Mouse (Mus musculus) heart, postnatal 0 days (tissue): ENCODE measurements at regions not wholly inside any gene's neighbourhood (a gene's known extent, or its start where the extent isn't known, plus 50 kb on each side); places are given as distances from the start of the nearest gene placed in this dataset.

Source experiments
- ATAC-seq: fragments of 200-750 bp; cut with Nextera tagmentation; 2 replicates; pipeline ENCODE4 v1.8.0; 2017; ENCODE audit warnings: low read depth, moderate number of reproducible peaks, moderate library complexity; ENCODE audit not compliant: insufficient read depth
- DNase-seq: peaks from one replicate; pipeline ENCODE4 v3.0.0-alpha.2; 2016; ENCODE audit warnings: low spot score
- H3K27ac ChIP-seq: fragments of 300-500 bp; sonication (generic); 2 replicates; pipeline ENCODE4 v1.5.1; 2014; ENCODE audit warnings: low read depth, mild to moderate bottlenecking
- H3K27me3 ChIP-seq: fragments of 300-500 bp; sonication (generic); 2 replicates; pipeline ENCODE4 v1.6.1; 2014; ENCODE audit warnings: low read length, mixed read lengths; ENCODE audit not compliant: control insufficient read depth, insufficient read depth
- H3K36me3 ChIP-seq: fragments of 300-500 bp; sonication (generic); replicated peaks from 2 replicates; pipeline ENCODE4 v1.6.1; 2014; ENCODE audit warnings: low read length, mixed read lengths; ENCODE audit not compliant: control insufficient read depth, insufficient read depth
- H3K4me1 ChIP-seq: fragments of 300-500 bp; sonication (generic); 2 replicates; pipeline ENCODE4 v1.6.1; 2014; ENCODE audit warnings: antibody characterized with exemption; ENCODE audit not compliant: control insufficient read depth, insufficient read depth
- H3K4me2 ChIP-seq: fragments of 300-500 bp; sonication (generic); 2 replicates; pipeline ENCODE4 v1.6.1; 2014; ENCODE audit warnings: low read depth, mild to moderate bottlenecking, low read length, moderate library complexity
- H3K4me3 ChIP-seq: fragments of 300-500 bp; sonication (generic); 2 replicates; pipeline ENCODE4 v1.5.1; 2014; ENCODE audit warnings: low read depth, low read length
- H3K9ac ChIP-seq: fragments of 300-500 bp; sonication (generic); replicated peaks from 2 replicates; pipeline ENCODE4 v1.6.1; 2014; ENCODE audit warnings: low read depth, low read length, mixed read lengths
- H3K9me3 ChIP-seq: fragments of 300-500 bp; sonication (generic); replicated peaks from 2 replicates; pipeline ENCODE4 v1.6.1; 2016; ENCODE audit warnings: low read length; ENCODE audit not compliant: control insufficient read depth
- CTCF ChIP-seq: IDR thresholded peaks from 2 replicates; pipeline ENCODE4 v1.5.1; 2016; ENCODE audit warnings: antibody characterized with exemption, control low read depth, low read depth
- EP300 ChIP-seq: IDR thresholded peaks from 2 replicates; pipeline ENCODE4 v1.6.1; 2016; ENCODE audit warnings: antibody characterized with exemption, low read depth
- WGBS: fragments of 180-500 bp; shearing (Covaris S2); extraction: QIAGEN DNeasy Blood & Tissue Kit; methylation state at CpG from one replicate; pipeline ENCODE4 v1.1.7; 2014; 5-methylcytosine and 5-hydroxymethylcytosine counted together

- no peak overlapping the region for H3K4me3 ChIP-seq
- WGBS = 72% methylated on average over 5 of the region's 5 CpGs
- H3K9ac ChIP-seq = no peak overlapping the region
- no peak overlapping the region for H3K27ac ChIP-seq
- TF ChIP-seq CTCF = no peak
- TF ChIP-seq EP300 = no peak
- no peak for ATAC-seq
- no peaks in the 10 kb centered on the region for H3K36me3 ChIP-seq
- no peaks in the 10 kb centered on the region for H3K27me3 ChIP-seq
- no peak for DNase-seq
- H3K9me3 ChIP-seq = peaks cover 18% of the 10 kb centered on the region; the same call in 1 of the 2 replicates
- no peaks in the 10 kb centered on the region for H3K4me1 ChIP-seq
- H3K4me2 ChIP-seq = no peak overlapping the region
Measured at GRCm38 (mm10) chr13:99836586-99836985, 64.3 kb downstream of the Cartpt start.

- no peak for DNase-seq
- no peak overlapping the region for H3K4me2 ChIP-seq
- no peak for TF ChIP-seq EP300
- no peak for TF ChIP-seq CTCF
- no peak overlapping the region for H3K9ac ChIP-seq
- H3K36me3 ChIP-seq = no peaks in the 10 kb centered on the region
- H3K27ac ChIP-seq = no peak overlapping the region
- no peak overlapping the region for H3K4me3 ChIP-seq
- no peaks in the 10 kb centered on the region for H3K4me1 ChIP-seq
- ATAC-seq = no peak
- peaks cover 18% of the 10 kb centered on the region; the same call in 1 of the 2 replicates for H3K9me3 ChIP-seq
- 84% methylated on average over 8 of the region's 8 CpGs for WGBS
- no peaks in the 10 kb centered on the region for H3K27me3 ChIP-seq
Measured at GRCm38 (mm10) chr13:99835518-99835917, 65.4 kb downstream of the Cartpt start.

- ATAC-seq = no peak
- Histone ChIP-seq H3K9me3 (peaks cover 18% of the 10 kb centered on the region; the same call in 1 of the 2 replicates), H3K36me3 (no peaks in the 10 kb centered on the region), H3K27me3 (no peaks in the 10 kb centered on the region), H3K4me3 (no peak overlapping the region), H3K9ac (no peak overlapping the region), H3K4me2 (no peak overlapping the region), H3K4me1 (0 out of 2 replicates have a peak, but pooled peaks cover 2% of the 10 kb centered on the region), H3K27ac (0 out of 2 replicates have a peak overlapping the region, but pooled peaks have one; percentile 15)
- no peak for DNase-seq
- TF ChIP-seq CTCF = no peak
- TF ChIP-seq EP300 = no peak
- WGBS = 73% methylated on average over 7 of the region's 7 CpGs
Measured at GRCm38 (mm10) chr13:99830080-99830724, 70.7 kb downstream of the Cartpt start.

- WGBS = 61% methylated on average over 7 of the region's 7 CpGs
- H3K4me1 ChIP-seq = peaks cover 2% of the 10 kb centered on the region; the same call in 1 of the 2 replicates
- H3K4me3 ChIP-seq = no peak overlapping the region
- no peaks in the 10 kb centered on the region for H3K36me3 ChIP-seq
- H3K4me2 ChIP-seq = no peak overlapping the region
- TF ChIP-seq CTCF = no peak
- TF ChIP-seq EP300 = no peak
- ATAC-seq (no peak), DNase-seq (no peak)
- H3K27me3 ChIP-seq = no peaks in the 10 kb centered on the region
- no peak overlapping the region for H3K9ac ChIP-seq
- H3K27ac ChIP-seq = no peak overlapping the region
- no peaks in the 10 kb centered on the region for H3K9me3 ChIP-seq
Measured at GRCm38 (mm10) chr13:99827573-99827972, 73.3 kb downstream of the Cartpt start.

GRCm38 (mm10) chr13:99824625-99825024 lies 76.3 kb downstream of the Cartpt start:
- ATAC-seq (no peak), DNase-seq (no peak)
- Histone ChIP-seq H3K36me3 (no peaks in the 10 kb centered on the region), H3K4me1 (peaks cover under 1% of the 10 kb centered on the region; the same call in 1 of the 2 replicates), H3K9me3 (no peaks in the 10 kb centered on the region), H3K4me3 (no peak overlapping the region), H3K27me3 (no peaks in the 10 kb centered on the region), H3K9ac (no peak overlapping the region), H3K27ac (no peak overlapping the region), H3K4me2 (no peak overlapping the region)
- TF ChIP-seq EP300 (no peak), CTCF (no peak)
- 72% methylated on average over 8 of the region's 8 CpGs for WGBS

- DNase-seq = no peak
- TF ChIP-seq CTCF = no peak
- TF ChIP-seq EP300 = no peak
- no peak overlapping the region for H3K9ac ChIP-seq
- no peaks in the 10 kb centered on the region for H3K36me3 ChIP-seq
- WGBS = 28% methylated on average over 6 of the region's 6 CpGs
- no peak overlapping the region for H3K4me2 ChIP-seq
- H3K27ac ChIP-seq = no peak overlapping the region
- no peaks in the 10 kb centered on the region for H3K9me3 ChIP-seq
- peak; percentile 33; the same call in 1 of the 2 replicates for ATAC-seq
- no peaks in the 10 kb centered on the region for H3K4me1 ChIP-seq
- no peaks in the 10 kb centered on the region for H3K27me3 ChIP-seq
- no peak overlapping the region for H3K4me3 ChIP-seq
Measured at GRCm38 (mm10) chr13:99816666-99817065, 84.2 kb downstream of the Cartpt start.
